Mouse (Mus musculus) testis, adult 2 months (tissue): ENCODE measurements at regions not wholly inside any gene's neighbourhood (a gene's known extent, or its start where the extent isn't known, plus 50 kb on each side); places are given as distances from the start of the nearest gene placed in this dataset.

Experiments used
- CTCF ChIP-seq: fragments of 200-500 bp; IDR thresholded peaks from 2 replicates; pipeline ENCODE4 v1.5.1; 2012; ENCODE audit warnings: low read depth, mild to moderate bottlenecking, inconsistent platforms, low read length, moderate library complexity; ENCODE audit not compliant: control insufficient read depth, insufficient read depth, insufficient replicate concordance
- POLR2A ChIP-seq: fragments of 200-500 bp; IDR thresholded peaks from 2 replicates; pipeline ENCODE4 v1.6.1; 2012; ENCODE audit warnings: low read depth, mild to moderate bottlenecking, inconsistent platforms, low read length, moderate library complexity; ENCODE audit not compliant: control insufficient read depth

DNA sequence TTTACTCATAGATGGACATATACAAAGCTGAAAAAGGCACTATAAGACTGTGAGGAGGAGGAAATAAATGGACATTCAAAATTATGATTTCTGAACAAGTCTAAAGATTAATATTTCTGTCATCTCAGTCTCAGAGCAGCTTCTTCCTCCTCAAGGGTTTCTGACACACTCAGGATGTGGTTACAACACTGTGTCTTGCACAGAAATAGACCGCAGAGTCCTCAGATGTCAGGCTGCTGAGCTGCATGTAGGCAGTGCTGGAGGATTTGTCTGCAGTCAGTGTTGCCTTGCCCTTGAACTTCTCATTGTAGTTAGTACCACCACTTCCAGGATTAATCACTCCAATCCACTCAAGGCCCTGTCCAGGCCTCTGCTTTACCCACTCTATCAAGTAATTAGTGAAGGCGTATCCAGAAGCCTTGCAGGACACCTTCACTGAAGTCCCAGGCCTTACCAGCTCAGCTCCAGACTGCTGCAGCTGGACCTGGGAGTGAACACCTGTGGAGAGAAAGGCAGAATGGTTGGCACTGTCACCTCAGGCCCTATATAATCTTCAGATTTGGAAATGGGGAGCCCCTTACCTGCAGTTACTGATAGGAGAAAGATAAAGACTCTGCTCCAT lies 853.9 kb upstream of the Zfp386 start:
- TF ChIP-seq POLR2A (no peak), CTCF (no peak)
